Mouse (Mus musculus): ENCODE results near the gene Gpa33. TPM values are rescaled to one million over a fixed set of nuclear protein-coding genes. Genes with fewer than 3 reads are reported as not detected.

Gpa33 gene
- polyA plus RNA-seq (2015; fragmentation: Nextera tagmentation; extraction: Ambion mirVana) = 0.70 and 2.4 TPM in 2 replicates

- no peaks in the 10 kb centered on the region for H3K36me3 ChIP-seq
- H3K9ac ChIP-seq = no peak within 1 kb of the TSS
- WGBS = 72% methylated on average over 5 of the region's 5 CpGs
- peaks cover 33% of the 10 kb centered on the region for H3K4me1 ChIP-seq
- H3K9me3 ChIP-seq (replicated peaks) = no peaks in the 10 kb centered on the region
- no peak within 1 kb of the TSS for H3K4me3 ChIP-seq (replicated peaks)
- no peaks in the 10 kb centered on the region for H3K27me3 ChIP-seq
- ATAC-seq (replicated peaks; ENCODE audit: low FRiP score) = no peak
- no peak within 1 kb of the TSS for H3K4me2 ChIP-seq
- no peak within 1 kb of the TSS for H3K27ac ChIP-seq
These were observed at the start of gene Gpa33 for GRCm38 (mm10) chr1:166130224-166130860. Gene Gpa33 (plus strand): TSS chr1:166130238.

- Histone ChIP-seq H3K4me2 (no peak overlapping the region), H3K4me1 (no peaks in the 10 kb centered on the region), H3K4me3 (replicated peaks) (no peak overlapping the region), H3K9me3 (replicated peaks) (no peaks in the 10 kb centered on the region), H3K36me3 (no peaks in the 10 kb centered on the region), H3K9ac (no peak overlapping the region), H3K27ac (no peak overlapping the region), H3K27me3 (no peaks in the 10 kb centered on the region)
- ATAC-seq (replicated peaks; ENCODE audit: low FRiP score) = no peak
- WGBS = 67% methylated on average over 19 of the region's 19 CpGs
These were observed 41.4 kb upstream of the Gpa33 start for GRCm38 (mm10) chr1:166088446-166089170.

- no peaks in the 10 kb centered on the region for H3K9me3 ChIP-seq (replicated peaks)
- no peaks in the 10 kb centered on the region for H3K4me1 ChIP-seq
- no peak overlapping the region for H3K9ac ChIP-seq
- no peak overlapping the region for H3K27ac ChIP-seq
- no peak overlapping the region for H3K4me2 ChIP-seq
- no peak overlapping the region for H3K4me3 ChIP-seq (replicated peaks)
- WGBS = 63% methylated on average over 3 of the region's 3 CpGs
- H3K36me3 ChIP-seq = no peaks in the 10 kb centered on the region
- no peak for ATAC-seq (replicated peaks; ENCODE audit: low FRiP score)
- H3K27me3 ChIP-seq = no peaks in the 10 kb centered on the region
These were observed 40.7 kb upstream of the Gpa33 start for GRCm38 (mm10) chr1:166089337-166089736.

DNA sequence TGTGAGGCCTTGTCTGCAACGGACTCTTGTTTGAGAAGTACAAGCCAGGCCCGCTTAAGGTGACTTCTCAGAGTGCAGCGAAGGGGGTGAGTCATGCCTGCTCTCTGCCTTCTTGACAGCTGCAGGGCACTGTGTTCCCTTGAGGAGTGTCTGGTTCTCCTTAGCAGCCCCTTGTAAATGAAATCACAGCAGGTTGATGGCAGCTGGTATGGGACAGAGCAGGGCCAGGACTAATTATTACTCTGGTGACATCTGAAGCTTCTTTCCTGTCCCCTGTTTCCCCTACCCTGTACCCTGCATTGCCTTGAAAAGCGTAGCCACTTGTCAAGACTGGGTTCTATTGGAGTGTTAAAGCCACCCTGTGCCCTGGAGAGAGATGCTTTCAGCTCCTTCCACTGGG, 40.3 kb upstream of the Gpa33 start:
- WGBS = 53% methylated on average over 4 of the region's 4 CpGs
- Histone ChIP-seq H3K9me3 (replicated peaks) (no peaks in the 10 kb centered on the region), H3K27me3 (no peaks in the 10 kb centered on the region), H3K4me1 (no peaks in the 10 kb centered on the region), H3K4me3 (replicated peaks) (no peak overlapping the region), H3K9ac (no peak overlapping the region), H3K36me3 (no peaks in the 10 kb centered on the region), H3K4me2 (no peak overlapping the region), H3K27ac (no peak overlapping the region)
- ATAC-seq (replicated peaks; ENCODE audit: low FRiP score) = no peak

- no peak overlapping the region for H3K9ac ChIP-seq
- no peak overlapping the region for H3K4me2 ChIP-seq
- ATAC-seq (replicated peaks; ENCODE audit: low FRiP score) = no peak
- H3K27me3 ChIP-seq = no peaks in the 10 kb centered on the region
- WGBS = 87% methylated on average over 2 of the region's 2 CpGs
- H3K36me3 ChIP-seq = no peaks in the 10 kb centered on the region
- no peaks in the 10 kb centered on the region for H3K4me1 ChIP-seq
- no peaks in the 10 kb centered on the region for H3K9me3 ChIP-seq (replicated peaks)
- no peak overlapping the region for H3K4me3 ChIP-seq (replicated peaks)
- no peak overlapping the region for H3K27ac ChIP-seq
These were observed 39.7 kb upstream of the Gpa33 start for GRCm38 (mm10) chr1:166090306-166090705.

DNA sequence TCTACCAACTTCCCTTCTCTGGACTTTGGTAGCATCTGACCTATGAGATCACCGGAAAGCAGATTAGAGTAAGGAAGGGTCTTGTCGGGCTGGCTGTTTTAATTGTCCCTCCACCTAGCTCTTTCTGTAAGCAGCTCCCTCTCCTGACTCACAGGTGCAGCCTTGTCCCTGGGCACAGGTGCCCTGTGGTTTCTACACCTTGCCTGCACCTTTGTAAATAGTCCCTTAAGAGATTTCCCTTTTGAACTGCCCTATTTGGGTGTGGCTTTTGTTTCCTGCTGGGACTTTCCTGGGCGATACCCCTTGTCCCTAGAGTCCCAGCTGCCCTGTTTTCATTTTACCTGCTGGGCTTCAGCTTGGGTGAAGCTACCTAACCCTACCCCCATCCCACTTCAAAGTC, 35.6 kb upstream of the Gpa33 start:
- H3K4me1 ChIP-seq = no peaks in the 10 kb centered on the region
- H3K4me2 ChIP-seq = no peak overlapping the region
- no peak overlapping the region for H3K4me3 ChIP-seq (replicated peaks)
- H3K36me3 ChIP-seq = no peaks in the 10 kb centered on the region
- no peak overlapping the region for H3K27ac ChIP-seq
- H3K9ac ChIP-seq = no peak overlapping the region
- WGBS = 77% methylated on average over 3 of the region's 3 CpGs
- ATAC-seq (replicated peaks; ENCODE audit: low FRiP score) = no peak
- H3K9me3 ChIP-seq (replicated peaks) = no peaks in the 10 kb centered on the region
- H3K27me3 ChIP-seq = no peaks in the 10 kb centered on the region

DNA sequence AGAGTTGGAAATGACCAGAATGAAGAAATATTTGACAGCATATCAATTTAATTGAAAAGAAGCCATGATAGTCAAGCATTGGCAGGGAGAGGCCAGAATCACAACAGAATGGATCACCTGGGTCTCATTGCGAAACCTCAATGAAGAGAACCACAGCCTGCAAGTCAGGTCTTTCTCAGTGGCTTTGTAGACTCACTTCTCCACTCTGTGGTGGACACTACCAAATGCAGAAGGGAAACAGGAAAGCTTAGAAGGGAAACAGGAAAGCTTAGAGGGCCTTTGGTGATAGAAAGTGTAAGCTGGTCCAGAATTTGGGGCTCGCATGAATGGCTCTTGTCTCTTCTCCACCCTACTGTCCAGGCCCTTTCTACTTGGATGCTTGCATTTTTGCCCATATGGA, 31.9 kb upstream of the Gpa33 start:
- H3K36me3 ChIP-seq = no peaks in the 10 kb centered on the region
- H3K9ac ChIP-seq = no peak overlapping the region
- H3K4me3 ChIP-seq (replicated peaks) = no peak overlapping the region
- ATAC-seq (replicated peaks; ENCODE audit: low FRiP score) = no peak
- no peaks in the 10 kb centered on the region for H3K9me3 ChIP-seq (replicated peaks)
- no peak overlapping the region for H3K27ac ChIP-seq
- H3K4me2 ChIP-seq = no peak overlapping the region
- H3K27me3 ChIP-seq = no peaks in the 10 kb centered on the region
- 96% methylated on average over 2 of the region's 2 CpGs for WGBS
- H3K4me1 ChIP-seq = no peaks in the 10 kb centered on the region

GRCm38 (mm10) chr1:166102920-166103608, 27.0 kb upstream of the Gpa33 start:
- no peak overlapping the region for H3K9ac ChIP-seq
- no peaks in the 10 kb centered on the region for H3K9me3 ChIP-seq (replicated peaks)
- no peak for ATAC-seq (replicated peaks; ENCODE audit: low FRiP score)
- H3K27ac ChIP-seq = no peak overlapping the region
- no peak overlapping the region for H3K4me3 ChIP-seq (replicated peaks)
- WGBS = 57% methylated on average over 11 of the region's 11 CpGs
- no peaks in the 10 kb centered on the region for H3K36me3 ChIP-seq
- no peak overlapping the region for H3K4me2 ChIP-seq
- H3K4me1 ChIP-seq = no peaks in the 10 kb centered on the region
- H3K27me3 ChIP-seq = no peaks in the 10 kb centered on the region

DNA sequence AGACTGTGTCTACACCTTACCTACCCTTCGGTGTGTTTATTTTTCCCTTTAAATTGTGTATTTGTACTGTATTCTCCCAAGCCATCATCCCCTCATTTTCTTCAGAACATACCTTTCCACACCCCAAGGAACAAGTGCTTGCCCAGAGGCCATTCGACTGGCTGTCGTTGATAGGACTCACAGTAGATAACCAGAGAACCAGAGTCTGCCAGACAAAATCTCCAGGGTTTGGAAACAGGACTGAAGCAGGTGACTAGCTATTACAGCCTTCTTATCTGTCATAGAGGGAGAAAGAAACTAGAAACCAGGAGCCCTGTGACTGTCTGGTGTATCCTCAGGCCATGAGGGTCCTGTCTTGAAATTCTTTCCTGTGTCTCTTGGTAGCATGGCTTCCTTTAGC, 25.2 kb upstream of the Gpa33 start:
- H3K4me3 ChIP-seq (replicated peaks) = no peak overlapping the region
- H3K36me3 ChIP-seq = no peaks in the 10 kb centered on the region
- H3K9ac ChIP-seq = no peak overlapping the region
- no peaks in the 10 kb centered on the region for H3K9me3 ChIP-seq (replicated peaks)
- no peak overlapping the region for H3K27ac ChIP-seq
- ATAC-seq (replicated peaks; ENCODE audit: low FRiP score) = no peak
- WGBS = 90% methylated on average over 3 of the region's 3 CpGs
- no peaks in the 10 kb centered on the region for H3K4me1 ChIP-seq
- no peak overlapping the region for H3K4me2 ChIP-seq
- H3K27me3 ChIP-seq = no peaks in the 10 kb centered on the region

DNA sequence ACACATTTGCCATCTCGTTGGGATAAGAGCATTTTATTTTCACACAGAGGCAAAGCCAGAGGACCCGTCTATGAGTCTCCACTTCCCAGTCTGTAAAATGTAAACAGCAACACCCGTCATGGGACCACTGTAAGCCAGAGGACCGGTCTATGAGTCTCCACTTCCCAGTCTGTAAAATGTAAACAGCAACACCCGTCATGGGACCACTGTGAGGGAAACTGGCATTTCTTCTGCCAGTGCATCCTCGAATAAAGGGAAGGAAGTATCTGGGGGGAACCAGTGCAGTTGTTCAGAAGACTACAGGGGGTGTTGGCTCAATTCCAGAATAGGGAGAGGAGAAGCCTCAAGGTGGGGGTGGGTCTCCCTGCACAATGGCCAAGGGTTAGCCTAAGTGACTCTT, 24.6 kb upstream of the Gpa33 start:
- H3K4me3 ChIP-seq (replicated peaks) = no peak overlapping the region
- H3K36me3 ChIP-seq = no peaks in the 10 kb centered on the region
- WGBS = 78% methylated on average over 6 of the region's 6 CpGs
- no peak overlapping the region for H3K4me2 ChIP-seq
- no peak overlapping the region for H3K27ac ChIP-seq
- no peak overlapping the region for H3K9ac ChIP-seq
- ATAC-seq (replicated peaks; ENCODE audit: low FRiP score) = no peak
- H3K9me3 ChIP-seq (replicated peaks) = no peaks in the 10 kb centered on the region
- H3K27me3 ChIP-seq = no peaks in the 10 kb centered on the region
- no peaks in the 10 kb centered on the region for H3K4me1 ChIP-seq

GRCm38 (mm10) chr1:166114986-166115385, 15.1 kb upstream of the Gpa33 start:
- H3K9me3 ChIP-seq (replicated peaks) = no peaks in the 10 kb centered on the region
- H3K4me2 ChIP-seq = no peak overlapping the region
- H3K27ac ChIP-seq = no peak overlapping the region
- H3K4me3 ChIP-seq (replicated peaks) = no peak overlapping the region
- H3K27me3 ChIP-seq = no peaks in the 10 kb centered on the region
- H3K9ac ChIP-seq = no peak overlapping the region
- no peaks in the 10 kb centered on the region for H3K36me3 ChIP-seq
- 83% methylated on average over 3 of the region's 3 CpGs for WGBS
- no peak for ATAC-seq (replicated peaks; ENCODE audit: low FRiP score)
- H3K4me1 ChIP-seq = no peaks in the 10 kb centered on the region

GRCm38 (mm10) chr1:166115719-166116118, 14.3 kb upstream of the Gpa33 start:
- Histone ChIP-seq H3K27ac (no peak overlapping the region), H3K9ac (no peak overlapping the region), H3K27me3 (no peaks in the 10 kb centered on the region), H3K9me3 (replicated peaks) (no peaks in the 10 kb centered on the region), H3K4me2 (no peak overlapping the region), H3K4me1 (no peaks in the 10 kb centered on the region), H3K4me3 (replicated peaks) (no peak overlapping the region), H3K36me3 (no peaks in the 10 kb centered on the region)
- WGBS = 87% methylated on average over 4 of the region's 4 CpGs
- ATAC-seq (replicated peaks; ENCODE audit: low FRiP score) = no peak

Data from kidney, embryonic 15.5 days (tissue).